19 mouse cellular contexts compared by ENCODE assay signal in genomic region chr11:24138600-24139375, GRCm38 (mm10).
DNase-seq lines count a peak whose midpoint lies in the region; ATAC-seq and TF ChIP-seq lines count a peak whose summit lies in the region.
"Had no signal": no experiment of that assay in that cellular context is flagged by ENCODE, and none has a peak within 500 bp of the region (broad histone marks: within the 10 kb centered on the region; RNA-seq: fewer than 3 reads in every experiment).

No protein-coding gene starts in this region.

- dilution Hi-C loops in CH12.LX (cut with MboI; ENCODE audit: extremely low pct_ligation_motif_present, extremely low pct_unique_long_range_greater_than_20kb, low sequenced_read_pairs) = no loop called here

- H3K4me3 ChIP-seq in left cerebral cortex, adult 2 months = no peak overlapping the region
- peak overlapping the region; percentile 47 for H3K4me3 ChIP-seq in megakaryocyte, embryonic 14.5 days (replicated peaks)
- no peak overlapping the region for H3K4me3 ChIP-seq in CH12.LX (replicated peaks in 1 of 3; ENCODE audit: low read depth in 2 of 3, low read length in 2 of 3, poor library complexity in 1 of 3)
- H3K4me3 ChIP-seq: embryonic facial prominence, embryonic 12.5 days; forebrain, embryonic 15.5 days; heart, embryonic 10.5 days; hindbrain, embryonic 12.5 days had no signal

- no peak for TF ChIP-seq RAD21 in CH12.LX (IDR thresholded peaks at IDR 0.05; ENCODE audit: low read depth, low read length)

- no peak for ATAC-seq in megakaryocyte, adult 5-6 weeks (ENCODE audit: poor library complexity, severe bottlenecking)
- ATAC-seq: forebrain, embryonic 15.5 days had no signal

- in situ Hi-C loops in CH12.LX (cut with MboI; ENCODE audit: low pct_ligation_motif_present, low pct_unique_long_range_greater_than_20kb, low sequenced_read_pairs) = no loop called here

- peaks cover 4% of the 10 kb centered on the region for H3K36me3 ChIP-seq in megakaryocyte, embryonic 14.5 days (replicated peaks; ENCODE audit: low read length)
- H3K36me3 ChIP-seq in CH12.LX (replicated peaks in 1 of 2; ENCODE audit: control insufficient read depth in 1 of 2, insufficient read depth in 1 of 2, low read length in 1 of 2) = peaks cover 0 to 56% of the 10 kb centered on the region in 2 experiments
- peaks cover 2% of the 10 kb centered on the region; the same call in 1 of the 2 replicates for H3K36me3 ChIP-seq in splenic B cell, adult 2 months (ENCODE audit: control insufficient read depth, insufficient read depth, low read length, poor library complexity, severe bottlenecking)
- H3K36me3 ChIP-seq: heart, embryonic 10.5 days; hindbrain, embryonic 12.5 days had no signal

- TF ChIP-seq EP300 in CH12.LX (IDR thresholded peaks at IDR 0.05; ENCODE audit: low read length) = no peak

- no peak for TF ChIP-seq CTCF in left cerebral cortex, adult 2 months (IDR thresholded peaks at IDR 0.05)
- TF ChIP-seq CTCF in CH12.LX (conservative IDR thresholded peaks at IDR 0.05 in 1 of 2, IDR thresholded peaks at IDR 0.05 in 1 of 2; ENCODE audit: low read depth in 2 of 2, low read length in 2 of 2) = no peak

- H3K9me3 ChIP-seq in megakaryocyte, embryonic 14.5 days = no peaks in the 10 kb centered on the region
- H3K9me3 ChIP-seq in CH12.LX (replicated peaks; ENCODE audit: low read length) = peaks cover 7% of the 10 kb centered on the region
- H3K9me3 ChIP-seq: embryonic facial prominence, embryonic 12.5 days; forebrain, embryonic 15.5 days; heart, embryonic 10.5 days; hindbrain, embryonic 12.5 days had no signal

- H3K79me2 ChIP-seq in CH12.LX (replicated peaks; ENCODE audit: control insufficient read depth, extremely low read depth, insufficient read depth, poor library complexity, severe bottlenecking) = no peaks in the 10 kb centered on the region

- no peaks in the 10 kb centered on the region for H3K27me3 ChIP-seq in megakaryocyte, embryonic 14.5 days (replicated peaks)
- H3K27me3 ChIP-seq in CH12.LX (replicated peaks) = no peaks in the 10 kb centered on the region
- no peaks in the 10 kb centered on the region for H3K27me3 ChIP-seq in splenic B cell, adult 2 months (ENCODE audit: control insufficient read depth, insufficient read depth, low read length, poor library complexity, severe bottlenecking)
- H3K27me3 ChIP-seq: embryonic facial prominence, embryonic 12.5 days; forebrain, embryonic 15.5 days; hindbrain, embryonic 12.5 days had no signal

- H3K4me2 ChIP-seq in CH12.LX (ENCODE audit: insufficient read depth, low read depth, poor library complexity, severe bottlenecking) = no peak overlapping the region
- H3K4me2 ChIP-seq: embryonic facial prominence, embryonic 12.5 days; forebrain, embryonic 15.5 days; hindbrain, embryonic 12.5 days had no signal

- peak overlapping the region; percentile 82 for H3K27ac ChIP-seq in left cerebral cortex, adult 2 months
- H3K27ac ChIP-seq in CH12.LX (ENCODE audit: insufficient read depth, low read depth) = peak overlapping the region; percentile 17; the same call in 1 of the 2 replicates
- H3K27ac ChIP-seq: embryonic facial prominence, embryonic 12.5 days; forebrain, embryonic 15.5 days; heart, embryonic 10.5 days; hindbrain, embryonic 12.5 days had no signal

- no peak for TF ChIP-seq POLR2A in CH12.LX (IDR thresholded peaks at IDR 0.05; ENCODE audit: low read depth, low read length)

- DNase-seq in left cerebral cortex, adult 2 months (ENCODE audit: extremely low spot score in 1 of 2, low spot score in 2 of 2) = no peak
- DNase-seq in left cerebral cortex, postnatal 36 days (ENCODE audit: low spot score in 2 of 2) = no peak
- DNase-seq in CH12.LX (ENCODE audit: extremely low read depth) = peak; percentile 53
- peak; percentile 66 for DNase-seq in splenic B cell, adult 2 months (ENCODE audit: low read depth, low spot score)
- no peak for DNase-seq in adrenal gland, adult 18-20 months (ENCODE audit: low spot score in 2 of 2)
- DNase-seq: adrenal gland, postnatal 10 days; cerebellum, adult 11-12 months; cerebellum, adult 9-10 months; cerebellum, postnatal 25 days; gastrocnemius, postnatal 36 days; heart, adult 11 months; heart, postnatal 10 days; heart, postnatal 4 days had no signal

- no peak overlapping the region for H3K9ac ChIP-seq in CH12.LX (ENCODE audit: insufficient read depth, low read depth)
- H3K9ac ChIP-seq: embryonic facial prominence, embryonic 12.5 days; forebrain, embryonic 15.5 days; hindbrain, embryonic 12.5 days had no signal

- intact Hi-C loops in left cerebral cortex, adult 2 months (cut with DNase I) = no loop called here
- intact Hi-C loops in left cerebral cortex, postnatal 36 days (cut with DNase I) = no loop called here

- H3K4me1 ChIP-seq in megakaryocyte, embryonic 14.5 days = peaks cover 89% of the 10 kb centered on the region
- H3K4me1 ChIP-seq in CH12.LX (ENCODE audit: control insufficient read depth in 1 of 2, insufficient read depth in 2 of 2) = peaks cover 29 to 99% of the 10 kb centered on the region in 2 experiments

TF ChIP-seq in CH12.LX, 34 proteins besides CTCF, POLR2A, EP300 and RAD21:
- TF ChIP-seq JUN (IDR thresholded peaks at IDR 0.05; ENCODE audit: insufficient read depth, low read depth, low read length) (peak; percentile 43; the same call in 1 of the 2 replicates), ETS1 (conservative IDR thresholded peaks at IDR 0.05; ENCODE audit: low read depth, low read length) (peak; percentile 45; the same call in 1 of the 2 replicates), BHLHE40 (IDR thresholded peaks at IDR 0.05; ENCODE audit: low read depth, low read length) (peak; percentile 71), MAZ (IDR thresholded peaks at IDR 0.05; ENCODE audit: low read depth, low read length) (no peak), SIN3A (IDR thresholded peaks at IDR 0.05; ENCODE audit: low read length) (0 out of 2 replicates have a peak, but pooled peaks have one; percentile 34), MEF2A (IDR thresholded peaks at IDR 0.05; ENCODE audit: borderline replicate concordance, low read depth, low read length) (0 out of 2 replicates have a peak, but pooled peaks have one; percentile 33), POLR2AphosphoS2 (IDR thresholded peaks at IDR 0.05; ENCODE audit: low read depth, low read length) (no peak), MYC (IDR thresholded peaks at IDR 0.05; ENCODE audit: low read depth, low read length) (0 out of 2 replicates have a peak, but pooled peaks have one; percentile 50), USF1 (IDR thresholded peaks at IDR 0.05; ENCODE audit: low read depth, low read length) (no peak), USF2 (conservative IDR thresholded peaks at IDR 0.05; ENCODE audit: low read depth, low read length) (no peak), JUND (conservative IDR thresholded peaks at IDR 0.05; ENCODE audit: low read depth, low read length) (peak; percentile 40; the same call in 1 of the 2 replicates), SMC3 (IDR thresholded peaks at IDR 0.05; ENCODE audit: low read depth, low read length) (no peak), MXI1 (IDR thresholded peaks at IDR 0.05; ENCODE audit: low read depth, low read length) (0 out of 2 replicates have a peak, but pooled peaks have one; percentile 23), CHD1 (IDR thresholded peaks at IDR 0.05; ENCODE audit: low read depth, low read length) (no peak), E2F4 (IDR thresholded peaks at IDR 0.05; ENCODE audit: insufficient replicate concordance, low read depth, low read length) (no peak), CHD2 (IDR thresholded peaks at IDR 0.05; ENCODE audit: low read length) (no peak), PAX5 (IDR thresholded peaks at IDR 0.05; ENCODE audit: low read length) (no peak)
TF ChIP-seq in CH12.LX: peak in this region for 8.

Comparison
In these comparisons a context has a peak if more than half of its experiments do, and no peak if none do; other contexts are left out.
1. DNase-seq: peak in CH12.LX (single experiment) and splenic B cell, adult 2 months (single experiment); none in left cerebral cortex, adult 2 months (0 of 2), left cerebral cortex, postnatal 36 days (0 of 2) and adrenal gland, adult 18-20 months (0 of 2).